ENCODE assay signal across 19 mouse cellular contexts in genomic region chr14:28147201-28147600, GRCm38 (mm10).
"Had no signal": no experiment of that assay in that cellular context is flagged by ENCODE, and none has a peak within 500 bp of the region (broad histone marks: within the 10 kb centered on the region; RNA-seq: fewer than 3 reads in every experiment).

No protein-coding gene starts in this region.

- H3K36me3 ChIP-seq: kidney, embryonic 15.5 days; limb, embryonic 12.5 days; limb, embryonic 15.5 days; midbrain, embryonic 10.5 days had no signal

- ATAC-seq: liver, postnatal 0 days; lung, postnatal 0 days had no signal

- DNase-seq: kidney, adult 11 months; kidney, adult 8-10 months; kidney, postnatal 10 days; kidney, postnatal 36 days; layer of hippocampus, postnatal 36 days; left cerebral cortex, postnatal 4 days; liver, postnatal 0 days; lung, embryonic 14.5 days; thymus, postnatal 25 days had no signal

- H3K4me2 ChIP-seq: kidney, embryonic 15.5 days; limb, embryonic 12.5 days; limb, embryonic 15.5 days; liver, embryonic 11.5 days; lung, embryonic 14.5 days had no signal

- H3K4me3 ChIP-seq: kidney, embryonic 15.5 days; left cerebral cortex, adult 2 months; limb, embryonic 12.5 days; limb, embryonic 15.5 days; midbrain, embryonic 10.5 days had no signal

- H3K27ac ChIP-seq: kidney, embryonic 15.5 days; left cerebral cortex, adult 2 months; limb, embryonic 12.5 days; limb, embryonic 15.5 days; liver, embryonic 14.5 days; macrophage; midbrain, embryonic 10.5 days; stomach, postnatal 0 days had no signal

- H3K27me3 ChIP-seq: kidney, embryonic 15.5 days; limb, embryonic 12.5 days; limb, embryonic 15.5 days had no signal

- H3K4me1 ChIP-seq: kidney, embryonic 15.5 days; limb, embryonic 12.5 days; limb, embryonic 15.5 days; midbrain, embryonic 10.5 days had no signal

- H3K9me3 ChIP-seq: kidney, embryonic 15.5 days; limb, embryonic 12.5 days; limb, embryonic 15.5 days; midbrain, embryonic 10.5 days had no signal

- H3K9ac ChIP-seq: kidney, embryonic 15.5 days; limb, embryonic 12.5 days; limb, embryonic 15.5 days; liver, embryonic 14.5 days; liver, postnatal 0 days; lung, embryonic 14.5 days had no signal
